Mouse (Mus musculus): ENCODE results near the gene Arhgef15.

- TF ChIP-seq CTCF (IDR thresholded peaks at IDR 0.05; ENCODE audit: low read depth) (no peak), EP300 (IDR thresholded peaks at IDR 0.05; ENCODE audit: low read depth) (no peak)
Measured at GRCm38 (mm10) chr11:68965050-68965449, 7.8 kb upstream of the Arhgef15 start.

All from liver, postnatal 0 days (tissue).